Mouse (Mus musculus) c-Kit-positive CD71-positive TER-119-positive erythroid progenitor cells, embryonic 14.5 days (primary cell): ENCODE data around the gene Specc1l.
"Not testable (repeated sequence)": the region's sequence is repeated elsewhere in the genome, so short reads cannot be mapped to it uniquely, and the experiment has no call there.

Experiments
- DNase-seq: peaks from one replicate; pipeline ENCODE4 v3.0.0-alpha.2; 2013; ENCODE audit warnings: low spot score

The Specc1l gene

DNA sequence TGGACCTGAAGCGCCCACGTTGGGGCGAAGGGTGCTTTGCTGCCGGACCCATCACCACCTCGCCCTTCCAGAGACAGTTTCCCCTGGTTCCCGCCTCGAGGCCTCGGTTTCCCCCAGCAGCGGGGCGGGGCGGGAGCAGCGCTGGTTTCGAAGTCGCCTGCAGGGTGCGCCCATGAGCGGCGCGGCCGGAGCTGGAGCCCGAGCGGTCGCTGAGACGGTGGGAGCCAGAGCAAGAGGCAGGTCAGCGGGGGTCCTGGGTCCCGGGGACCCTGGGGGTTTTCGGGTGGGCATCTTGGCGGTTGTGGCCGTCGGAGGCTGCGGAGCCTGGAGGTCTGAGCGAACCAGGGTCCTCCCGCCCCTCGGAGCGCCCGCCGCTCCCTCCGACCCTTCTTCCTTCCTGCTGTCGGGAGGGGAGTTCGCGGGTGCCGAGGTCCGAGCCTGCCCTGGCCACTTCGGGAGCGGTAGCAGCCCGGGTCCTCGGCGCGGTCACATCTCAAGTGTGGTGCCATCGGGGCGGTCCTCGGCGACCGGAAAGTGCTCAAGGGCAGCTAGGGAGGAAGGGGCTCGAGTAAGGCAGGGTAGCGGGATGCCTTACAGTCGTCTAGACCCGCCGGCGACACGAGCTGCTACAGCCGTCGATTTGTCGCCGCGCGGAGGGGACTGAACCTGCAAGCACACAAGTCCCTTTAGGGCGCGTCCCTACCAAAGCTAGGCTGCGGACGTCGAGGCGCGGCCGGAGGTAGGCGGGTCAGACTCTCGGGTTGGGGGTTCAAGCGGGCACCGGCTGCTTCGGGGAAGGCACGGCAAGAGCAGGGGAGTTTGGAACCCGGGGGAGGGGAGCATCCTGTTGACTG is 105.3 kb downstream of the Specc1l start:
- no peak for DNase-seq

DNA sequence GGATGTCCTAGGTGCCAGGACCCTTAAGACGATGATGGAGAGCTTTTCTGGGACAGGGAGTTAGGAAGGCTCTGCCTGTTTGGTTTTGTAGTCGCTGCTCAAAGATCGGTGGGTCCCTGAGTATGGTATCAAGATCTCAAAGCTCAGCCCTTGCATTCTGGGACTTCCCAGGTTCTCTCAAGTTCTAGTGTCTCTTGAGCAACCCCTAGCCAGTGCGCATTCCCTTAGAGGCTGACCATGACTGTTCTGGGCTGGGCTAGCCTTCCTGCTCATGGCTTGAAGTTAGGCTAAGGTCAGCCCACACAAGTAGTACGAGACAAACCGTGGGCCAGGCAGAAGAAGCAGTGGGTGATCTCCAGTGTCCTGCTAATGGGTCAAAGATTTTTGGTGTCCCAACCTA is 106.3 kb downstream of the Specc1l start:
- DNase-seq: no peak

DNA sequence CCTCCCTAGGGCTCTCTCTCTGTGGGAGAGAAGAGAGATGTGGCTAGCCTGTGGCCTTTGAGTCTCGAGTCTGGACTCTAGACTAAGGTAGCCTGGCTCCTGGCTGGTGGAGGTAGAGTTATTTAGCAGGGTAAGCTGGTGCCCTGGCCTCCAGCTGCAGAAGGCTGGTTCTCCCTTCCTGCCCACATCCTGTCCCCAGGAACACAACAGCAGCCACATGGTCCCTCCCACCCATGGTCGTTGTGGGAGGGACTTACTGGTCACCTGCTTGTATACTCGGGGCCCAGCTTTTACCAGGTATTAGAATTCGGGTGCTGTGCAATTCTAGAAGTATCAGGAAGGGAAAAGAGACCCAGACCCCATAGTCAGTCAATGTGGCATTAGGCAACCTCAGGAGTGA is 108.4 kb downstream of the Specc1l start:
- DNase-seq: no peak

DNA sequence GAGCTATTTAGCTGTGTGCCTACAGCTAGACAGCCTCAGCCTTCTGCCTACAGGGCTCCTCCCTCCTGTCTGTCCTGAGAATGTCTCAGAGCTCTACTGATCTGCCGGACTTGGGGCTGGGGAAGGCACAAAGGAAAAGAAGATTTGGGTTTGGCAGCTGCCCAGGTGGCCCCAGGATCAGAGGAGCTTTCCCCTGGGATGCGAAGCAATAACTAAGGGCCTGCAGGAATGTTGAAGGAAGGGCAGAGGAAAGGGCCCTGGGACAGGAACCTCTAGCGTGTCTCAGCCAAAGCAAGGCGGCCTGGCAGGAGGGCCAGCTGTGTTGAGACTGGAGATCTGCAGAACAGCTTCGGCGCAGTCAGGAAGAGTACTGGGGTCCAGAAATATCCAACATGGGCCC is 111.1 kb downstream of the Specc1l start:
- DNase-seq: no peak

DNA sequence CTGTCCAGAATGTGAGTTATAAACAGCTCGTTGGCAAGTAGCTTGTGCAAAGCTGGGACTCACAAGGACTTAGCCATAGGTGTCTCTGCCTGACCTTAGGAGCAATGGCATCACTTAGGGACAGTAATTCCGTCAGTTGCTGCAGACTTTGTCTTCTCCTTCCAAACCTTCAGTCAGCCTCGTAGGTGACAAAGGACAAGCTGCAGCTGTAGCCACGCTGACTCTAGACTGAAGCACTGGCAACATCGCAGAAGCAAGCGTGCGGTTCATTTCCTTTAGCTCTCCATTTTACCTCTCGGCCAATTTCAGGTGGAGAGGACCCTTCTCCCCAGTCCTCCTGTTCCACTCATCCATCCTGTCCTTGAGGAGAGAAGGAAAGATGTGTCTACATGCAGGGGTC is 112.1 kb downstream of the Specc1l start:
- DNase-seq: no peak

GRCm38 (mm10) chr10:75324391-75324790 is 112.5 kb downstream of the Specc1l start:
- DNase-seq: no peak

DNA sequence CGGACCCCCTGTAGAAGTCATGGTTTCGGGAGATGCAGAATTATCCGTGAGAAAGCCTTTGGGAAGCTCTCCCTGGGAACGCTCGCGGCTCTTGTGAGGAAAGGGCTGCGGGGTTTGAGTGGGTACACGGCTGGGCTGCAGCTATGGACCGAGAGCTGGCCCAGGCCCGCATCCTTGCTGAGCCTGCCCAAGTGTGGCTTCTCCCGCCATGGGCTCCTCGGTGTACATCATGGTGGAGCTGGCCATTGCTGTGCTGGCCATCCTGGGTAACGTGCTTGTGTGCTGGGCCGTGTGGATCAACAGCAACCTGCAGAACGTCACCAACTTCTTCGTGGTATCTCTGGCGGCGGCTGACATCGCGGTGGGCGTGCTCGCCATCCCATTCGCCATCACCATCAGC is 113.9 kb downstream of the Specc1l start:
- no peak for DNase-seq

DNA sequence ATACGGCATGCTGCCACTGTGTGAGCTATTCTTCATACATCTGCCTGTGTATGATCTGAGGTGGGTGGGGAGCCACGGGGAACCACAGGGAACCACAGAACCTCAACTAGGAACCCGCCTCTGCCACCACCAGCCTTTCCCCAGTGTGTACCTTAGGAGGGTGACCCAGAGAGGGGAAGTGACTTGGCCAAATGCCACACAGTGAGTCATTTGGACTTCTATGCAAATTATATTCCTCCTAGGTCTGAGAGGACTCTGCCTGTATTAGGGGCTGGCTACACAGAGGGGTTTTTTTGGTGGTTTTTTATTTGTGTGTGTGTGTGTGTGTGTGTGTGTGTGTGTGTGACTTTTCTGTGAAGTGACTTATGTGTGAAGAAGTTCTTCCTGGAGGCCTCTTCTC is 114.7 kb downstream of the Specc1l start:
- DNase-seq: no peak

DNA sequence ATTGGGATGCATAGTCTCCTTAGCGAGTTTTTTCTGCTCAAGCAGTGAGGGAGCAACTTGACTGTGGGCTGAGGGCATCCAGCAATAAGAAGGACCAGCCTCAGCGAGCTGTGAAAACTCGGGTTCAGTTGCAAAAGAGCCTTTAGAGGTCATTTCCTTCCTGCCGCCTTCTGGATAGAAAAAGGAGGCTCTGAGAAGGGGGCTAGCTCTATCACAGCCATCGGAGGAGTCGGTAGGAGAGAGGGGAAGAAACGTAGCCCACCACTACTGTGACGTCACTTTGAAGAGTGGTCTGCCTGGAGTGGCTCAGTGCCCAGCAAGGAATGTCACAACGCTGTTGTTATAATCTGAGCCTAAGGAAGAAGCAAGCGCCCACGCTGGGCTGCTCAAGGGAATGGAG is 115.2 kb downstream of the Specc1l start:
- no peak for DNase-seq

- no peak for DNase-seq
These were observed 116.4 kb downstream of the Specc1l start for GRCm38 (mm10) chr10:75328201-75328704.

- no peak for DNase-seq
These were observed 120.4 kb downstream of the Specc1l start for GRCm38 (mm10) chr10:75332268-75332667.

DNA sequence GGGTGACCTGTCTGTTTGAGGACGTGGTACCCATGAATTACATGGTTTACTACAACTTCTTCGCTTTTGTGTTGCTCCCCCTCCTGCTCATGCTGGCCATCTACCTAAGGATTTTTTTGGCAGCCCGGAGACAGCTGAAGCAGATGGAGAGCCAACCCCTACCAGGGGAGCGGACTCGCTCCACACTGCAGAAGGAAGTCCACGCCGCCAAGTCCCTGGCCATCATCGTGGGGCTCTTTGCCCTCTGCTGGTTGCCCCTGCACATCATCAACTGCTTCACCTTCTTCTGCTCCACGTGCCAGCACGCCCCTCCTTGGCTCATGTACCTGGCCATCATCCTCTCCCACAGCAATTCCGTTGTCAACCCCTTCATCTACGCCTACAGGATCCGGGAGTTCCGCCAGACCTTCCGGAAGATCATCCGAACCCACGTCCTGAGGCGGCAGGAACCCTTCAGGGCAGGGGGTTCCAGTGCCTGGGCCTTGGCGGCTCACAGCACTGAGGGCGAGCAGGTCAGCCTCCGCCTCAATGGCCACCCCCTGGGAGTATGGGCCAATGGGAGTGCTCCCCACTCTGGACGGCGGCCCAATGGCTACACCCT is 121.4 kb downstream of the Specc1l start:
- DNase-seq: no peak

DNA sequence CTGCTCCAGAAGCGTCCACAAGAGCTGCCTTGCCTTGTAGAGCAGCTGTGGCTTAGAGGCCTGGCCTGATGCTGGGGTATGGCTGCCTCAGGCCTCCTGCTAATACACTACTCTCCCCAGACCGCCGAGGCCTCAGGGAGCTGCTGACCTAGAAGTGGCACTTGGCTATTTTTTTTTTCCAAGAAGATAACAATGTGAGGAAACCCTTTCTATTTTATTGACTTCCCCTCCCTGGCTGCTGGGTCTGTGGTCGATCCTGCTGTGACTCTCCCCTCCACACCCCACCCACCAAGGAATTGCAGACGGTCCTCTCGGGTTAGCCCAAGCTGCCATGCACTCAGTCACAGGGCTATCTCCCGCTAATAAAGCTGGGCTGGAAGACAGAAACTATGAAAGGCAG is 122.3 kb downstream of the Specc1l start:
- DNase-seq: no peak

DNA sequence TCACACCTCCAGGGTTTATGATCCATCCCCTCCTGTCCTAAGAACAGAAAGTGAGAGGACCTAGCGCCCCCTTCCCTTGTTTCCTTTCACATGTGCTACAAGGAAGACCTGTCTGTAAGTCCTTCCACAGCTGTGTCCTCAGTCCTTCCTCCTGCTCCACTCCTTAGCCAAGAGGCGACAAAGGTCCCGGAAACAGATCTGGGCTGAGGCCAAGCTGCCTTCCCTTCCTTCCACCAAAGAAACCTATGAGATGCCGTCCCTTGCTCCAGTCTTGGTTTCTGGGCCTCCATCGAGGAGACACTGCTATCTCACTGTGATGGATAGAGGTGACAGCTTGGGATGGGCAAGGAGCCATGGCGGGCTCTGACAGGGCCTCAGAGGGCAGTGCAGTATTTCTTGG is 123.2 kb downstream of the Specc1l start:
- no peak for DNase-seq

- no peak for DNase-seq
These were observed 125.4 kb downstream of the Specc1l start for GRCm38 (mm10) chr10:75337231-75337630.

- no peak for DNase-seq
These were observed 127.0 kb downstream of the Specc1l start for GRCm38 (mm10) chr10:75338852-75339251.

DNA sequence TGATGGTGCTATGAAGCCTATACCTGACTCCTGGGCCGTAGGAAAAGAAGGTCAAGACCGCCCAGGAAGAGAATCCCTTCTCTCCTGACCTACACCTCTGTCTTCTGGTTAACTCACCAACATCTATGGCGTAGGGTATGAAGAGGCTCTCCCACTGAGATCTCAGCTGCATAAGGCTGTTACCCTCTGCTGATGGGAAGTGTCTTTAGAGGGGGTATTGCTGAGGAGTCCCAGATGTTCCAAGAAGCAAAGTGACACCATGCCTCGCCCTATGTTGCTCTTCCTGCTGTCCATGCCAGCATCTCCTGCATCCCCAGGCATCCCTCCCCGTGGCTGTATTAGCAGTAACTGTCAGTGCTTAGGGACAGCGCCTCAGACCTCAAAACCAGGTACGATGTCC is 127.5 kb downstream of the Specc1l start:
- DNase-seq: no peak

GRCm38 (mm10) chr10:75341936-75342335 is 130.1 kb downstream of the Specc1l start:
- no peak for DNase-seq

DNA sequence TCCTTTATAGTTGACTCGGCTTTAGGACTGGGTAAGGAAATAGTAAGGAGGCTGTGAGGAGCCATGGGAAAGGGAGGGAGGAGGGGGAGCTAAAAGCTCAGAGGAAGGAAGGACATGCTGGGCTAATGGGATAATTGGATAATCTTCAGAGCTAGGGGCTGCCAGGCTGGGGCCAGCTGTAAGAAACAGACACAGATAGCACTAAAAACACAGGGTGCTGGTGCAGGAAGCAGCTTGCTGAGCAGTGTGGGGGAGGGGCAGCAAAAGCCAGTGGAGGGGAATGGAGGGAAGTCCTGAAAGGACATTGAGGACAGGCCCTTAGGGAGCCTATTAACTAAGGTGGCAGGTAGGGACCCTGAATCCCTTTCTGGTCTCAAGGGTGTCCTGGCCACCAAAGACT is 132.7 kb downstream of the Specc1l start:
- DNase-seq: not testable (repeated sequence)

DNA sequence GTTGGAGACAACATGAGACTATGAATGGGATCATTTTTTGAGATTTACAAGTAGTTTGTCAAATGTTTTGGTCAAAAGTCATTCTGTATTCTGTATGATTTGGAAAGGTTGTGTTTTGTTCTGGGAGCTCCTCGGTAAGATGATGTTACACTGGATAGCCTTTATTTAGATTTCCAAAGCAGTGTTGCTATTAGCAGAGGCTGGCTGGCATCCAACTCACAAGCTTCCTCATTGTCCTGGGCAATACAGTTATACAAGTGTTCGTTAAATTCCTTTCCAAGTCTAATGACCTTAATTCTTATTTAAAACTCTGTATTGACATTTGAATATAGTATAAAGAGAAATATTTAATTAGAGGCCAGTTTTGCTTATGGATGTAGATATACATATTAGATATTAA is 133.4 kb downstream of the Specc1l start:
- no peak for DNase-seq

DNA sequence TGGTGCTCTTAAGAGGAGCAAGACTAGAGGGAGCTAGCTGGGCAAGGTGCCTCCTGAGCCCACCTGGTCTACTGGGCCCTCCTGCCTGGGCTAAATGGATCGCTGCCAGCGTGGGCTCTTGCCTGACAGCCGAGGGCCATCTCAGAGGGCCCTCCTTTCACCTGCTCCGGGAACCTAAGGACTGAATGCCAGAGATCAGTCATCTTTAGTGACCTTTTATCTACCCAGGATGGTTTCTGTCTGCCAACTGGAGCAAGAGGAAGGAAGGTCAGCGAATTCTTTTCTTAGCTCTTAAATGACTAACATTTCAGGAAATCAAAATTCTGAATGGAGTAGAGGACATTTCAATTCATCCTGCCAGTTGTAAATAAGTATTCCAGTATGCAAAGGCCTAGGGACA is 138.7 kb downstream of the Specc1l start:
- DNase-seq: no peak

GRCm38 (mm10) chr10:75352541-75352940 is 140.7 kb downstream of the Specc1l start:
- DNase-seq: no peak

- DNase-seq: not testable (repeated sequence)
These were observed 142.0 kb downstream of the Specc1l start for GRCm38 (mm10) chr10:75353838-75354241.

DNA sequence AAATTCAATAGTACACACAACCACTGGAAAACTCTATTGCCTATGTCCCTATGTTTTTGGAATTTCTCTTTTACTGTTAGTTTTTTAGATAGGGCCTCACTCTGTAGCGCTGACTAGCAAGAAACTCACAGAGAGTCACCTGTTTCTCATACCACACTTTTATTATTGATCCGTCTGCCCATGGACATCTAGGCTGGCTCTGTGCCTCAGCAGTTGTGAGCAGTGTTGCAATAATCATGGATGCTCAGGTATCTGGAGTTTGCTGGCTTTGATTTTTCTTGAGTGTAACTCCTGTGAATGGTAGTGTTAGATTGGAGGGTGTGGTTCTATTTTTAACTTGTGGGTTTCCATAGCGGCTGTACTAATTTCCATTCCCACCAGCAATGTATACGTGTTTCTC is 143.5 kb downstream of the Specc1l start:
- DNase-seq: no peak
